Mouse (Mus musculus) embryonic stem cell, embryonic (primary cell): ENCODE measurements at regions not wholly inside any gene's neighbourhood (a gene's known extent, or its start where the extent isn't known, plus 50 kb on each side); places are given as distances from the start of the nearest gene placed in this dataset.
"Not testable (repeated sequence)": the region's sequence is repeated elsewhere in the genome, so short reads cannot be mapped to it uniquely, and the experiment has no call there.

Experiments
- CTCF ChIA-PET, 4 experiments: fragments of 300-600 bp in 2 of 4; fragments of 350-600 bp in 2 of 4; sonication (Branson Sonifier 250); formaldehyde crosslinking; loops; one replicate each; lab custom pipeline; 2022; ENCODE audit warnings: inconsistent platforms in 2 of 4; lab: Charles Lee
- POLR2A ChIA-PET, 4 experiments: fragments of 300-600 bp in 2 of 4; fragments of 350-600 bp in 2 of 4; sonication (Branson Sonifier 250); formaldehyde crosslinking; loops; one replicate each; lab custom pipeline; 2022; ENCODE audit warnings: antibody characterized with exemption in 4 of 4, inconsistent platforms in 1 of 4; lab: Charles Lee

DNA sequence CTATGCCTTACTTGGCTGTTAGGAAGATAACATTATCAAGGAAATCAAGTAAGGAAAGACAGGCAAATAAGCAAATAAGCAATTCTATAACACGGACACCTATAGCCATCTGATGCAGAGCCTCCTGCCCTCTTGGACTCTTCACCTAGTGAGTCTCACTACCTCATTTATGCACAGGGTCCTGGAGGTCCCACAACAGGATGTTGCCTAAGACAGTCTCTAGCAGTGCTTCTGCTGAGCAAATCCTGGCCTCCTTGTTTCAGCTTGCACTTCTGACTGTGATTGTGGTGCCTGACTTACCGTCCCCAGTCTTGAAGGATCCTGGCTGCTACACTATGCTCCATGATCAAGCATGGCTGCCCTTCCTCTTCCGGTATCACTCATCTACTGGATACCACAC is 518.5 kb upstream of the Arid1b start:
- POLR2A ChIA-PET: no interaction called here
- CTCF ChIA-PET: no interaction called here

DNA sequence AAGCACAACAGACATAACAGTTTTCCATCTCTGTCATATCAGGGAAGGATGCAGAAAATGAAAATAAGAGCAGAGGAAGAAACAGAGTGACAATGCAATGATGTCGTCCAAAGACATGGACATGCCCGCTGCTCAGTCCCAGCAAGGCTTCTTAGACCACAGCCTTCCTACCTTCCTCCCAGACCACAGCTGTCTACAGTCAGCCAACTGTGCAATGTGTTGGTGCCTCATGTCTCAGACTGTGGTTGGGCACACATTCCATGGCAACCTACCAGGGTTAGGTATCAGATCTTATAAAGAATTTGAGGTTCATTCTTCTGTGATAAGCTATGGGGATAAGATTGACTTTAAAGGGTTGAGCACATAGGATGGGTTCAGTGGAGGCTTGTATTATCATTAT is 499.7 kb upstream of the Arid1b start:
- ChIA-PET CTCF (interaction anchor here in 1 of 4 experiments (0.6 kb wide), 1 partner anchor 30 kb away, joined by 6 read pairs; no protein-coding TSS in a partner anchor), POLR2A (interaction anchor here in 1 of 4 experiments (0.6 kb wide), 1 partner anchor 12 kb away, joined by 5 read pairs; no protein-coding TSS in a partner anchor)

DNA sequence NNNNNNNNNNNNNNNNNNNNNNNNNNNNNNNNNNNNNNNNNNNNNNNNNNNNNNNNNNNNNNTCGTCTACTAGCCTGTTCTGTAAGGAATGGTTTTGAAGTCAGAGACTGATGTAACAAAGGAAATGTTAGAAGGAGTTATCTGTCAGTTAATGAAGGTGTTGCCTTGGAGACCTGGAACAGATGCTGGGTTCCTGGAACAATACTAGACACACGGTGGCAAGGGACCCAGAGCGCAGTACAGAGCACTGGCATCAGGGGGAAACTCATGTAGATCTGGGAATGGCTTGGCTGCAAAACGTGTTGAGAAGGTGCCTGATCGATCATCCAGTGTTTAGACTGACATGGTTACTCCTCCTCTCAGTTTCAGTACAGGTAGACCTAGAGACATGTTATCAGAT is 493.6 kb upstream of the Arid1b start:
- POLR2A ChIA-PET: no interaction called here
- CTCF ChIA-PET: no interaction called here

DNA sequence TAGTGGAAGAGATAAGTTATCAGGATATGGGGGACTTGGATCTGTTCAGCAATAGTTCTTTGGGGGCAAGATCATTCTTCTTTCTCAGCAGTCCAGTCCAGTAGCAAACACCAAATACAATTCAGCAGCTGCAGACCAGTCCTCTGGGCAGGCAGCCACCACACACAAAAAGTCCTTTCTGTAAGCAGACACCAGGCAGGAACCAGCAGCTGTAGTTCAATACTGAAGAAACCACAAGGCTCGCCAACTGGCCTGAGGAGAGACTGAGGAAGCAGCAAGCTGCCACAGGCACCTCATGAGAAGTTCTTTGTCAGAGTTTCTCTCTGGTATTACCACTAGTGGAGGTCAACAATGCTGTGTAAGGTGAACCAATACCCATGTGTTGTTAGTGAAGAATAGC is 493.1 kb upstream of the Arid1b start:
- ChIA-PET POLR2A (no interaction called here), CTCF (no interaction called here)

DNA sequence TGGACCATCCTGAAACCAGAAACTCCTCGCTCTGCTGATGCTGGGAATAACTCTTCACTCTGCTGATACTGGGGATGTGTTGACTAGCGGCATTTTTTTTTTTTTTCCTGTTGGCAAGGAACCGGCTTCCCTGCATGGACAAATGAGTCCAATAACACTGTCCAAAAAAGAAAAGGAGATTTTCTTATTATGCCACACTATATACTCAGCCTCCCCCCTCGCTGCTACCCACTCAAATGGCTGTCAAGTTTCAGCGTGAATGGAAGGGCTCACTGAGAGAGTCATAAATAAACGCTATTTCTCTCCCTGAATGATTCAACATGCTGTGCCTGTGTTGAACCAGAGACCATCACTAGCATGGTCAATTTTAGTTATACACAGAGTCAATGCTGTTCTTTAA is 489.2 kb upstream of the Arid1b start:
- POLR2A ChIA-PET: no interaction called here
- CTCF ChIA-PET: no interaction called here

DNA sequence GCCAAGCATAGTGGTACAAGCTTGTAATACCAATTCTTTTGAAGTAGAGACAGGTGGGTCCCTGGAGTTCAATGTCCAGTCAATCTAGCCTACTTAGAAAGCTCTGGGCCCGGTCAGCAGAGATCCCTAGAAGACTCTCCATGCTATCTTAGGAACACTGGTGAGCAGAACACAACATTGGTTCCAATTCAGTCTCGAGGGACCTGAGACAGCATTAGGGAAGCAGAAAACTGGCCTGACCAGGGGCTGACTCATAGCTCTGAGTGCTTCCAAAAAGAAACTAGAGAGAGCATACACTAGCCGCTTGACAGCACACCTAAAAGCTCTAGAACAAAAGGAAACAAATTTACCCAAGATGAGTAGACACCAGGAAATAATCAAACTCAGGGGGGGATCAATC is 484.6 kb upstream of the Arid1b start:
- CTCF ChIA-PET: no interaction called here
- POLR2A ChIA-PET: interaction anchor here in 1 of 4 experiments (0.7 kb wide), 1 partner anchor 335 kb away, joined by 3 read pairs; no protein-coding TSS in a partner anchor

DNA sequence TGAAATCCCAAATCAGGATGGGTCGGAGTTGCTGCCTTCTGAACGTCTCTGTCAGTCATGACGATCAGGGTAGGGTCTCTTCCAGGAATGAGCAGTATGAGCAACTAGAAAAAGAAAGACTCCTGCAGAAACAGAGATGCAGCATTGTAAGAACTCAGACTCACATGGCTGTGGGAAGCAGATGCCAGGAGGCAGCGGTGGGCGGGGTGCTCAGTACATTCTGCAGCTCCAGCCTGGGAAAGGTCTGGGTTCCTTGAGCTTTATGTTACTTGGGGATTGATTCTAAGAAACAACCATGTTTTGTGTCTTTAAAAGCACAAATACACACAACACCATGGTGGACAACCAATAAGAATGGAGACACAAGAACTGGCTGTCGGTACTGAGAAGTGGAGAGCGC is 478.0 kb upstream of the Arid1b start:
- ChIA-PET POLR2A (interaction anchor here in 1 of 4 experiments (1.5 kb wide), 1 partner anchor 18 kb away, joined by 3 read pairs; no protein-coding TSS in a partner anchor), CTCF (no interaction called here)

DNA sequence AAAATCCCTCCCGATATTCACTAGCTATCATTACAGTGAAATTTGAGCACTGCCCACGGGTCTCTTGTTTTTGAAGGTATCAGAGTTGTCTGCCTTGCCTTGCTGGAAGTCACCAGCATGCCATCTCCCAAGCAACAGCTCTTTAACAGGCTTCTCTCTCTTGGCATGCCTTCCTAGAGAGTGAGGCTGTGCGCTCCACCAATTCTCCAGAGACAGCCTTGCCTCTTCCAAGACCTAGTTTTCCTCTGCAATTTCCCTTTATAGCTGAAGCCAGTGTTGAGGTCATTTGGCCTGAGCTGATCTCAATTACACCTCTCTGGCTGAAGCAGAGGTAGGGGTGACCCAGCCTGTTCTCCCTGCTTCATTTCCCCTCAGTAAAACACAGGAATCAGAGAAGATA is 477.3 kb upstream of the Arid1b start:
- POLR2A ChIA-PET: interaction anchor here in 1 of 4 experiments (1.5 kb wide), 1 partner anchor 19 kb away, joined by 3 read pairs; no protein-coding TSS in a partner anchor
- CTCF ChIA-PET: interaction anchor here in 1 of 4 experiments (0.7 kb wide), 1 partner anchor 143 kb away, joined by 8 read pairs; no protein-coding TSS in a partner anchor

DNA sequence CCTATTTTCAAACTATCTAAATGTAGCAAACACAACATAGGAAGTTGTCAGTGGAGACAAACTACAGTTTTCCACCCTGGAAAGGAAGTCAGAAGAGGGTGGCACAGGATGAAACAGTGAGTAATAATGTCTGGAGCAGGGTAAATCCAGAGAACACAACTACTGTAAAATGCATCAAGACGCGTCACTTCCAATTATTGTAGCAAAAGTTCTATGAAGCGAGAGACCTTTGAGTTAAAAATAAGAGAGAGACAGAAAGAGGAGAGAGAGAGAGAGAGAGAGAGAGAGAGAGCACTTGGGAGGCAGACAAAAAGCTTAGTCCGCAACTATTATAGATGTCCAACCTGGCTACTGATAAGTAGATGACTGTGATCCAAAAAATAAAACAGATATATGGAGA is 473.1 kb upstream of the Arid1b start:
- POLR2A ChIA-PET: interaction anchor here in 1 of 4 experiments (0.6 kb wide), 1 partner anchor 224 kb away, joined by 5 read pairs; no protein-coding TSS in a partner anchor
- CTCF ChIA-PET: no interaction called here

DNA sequence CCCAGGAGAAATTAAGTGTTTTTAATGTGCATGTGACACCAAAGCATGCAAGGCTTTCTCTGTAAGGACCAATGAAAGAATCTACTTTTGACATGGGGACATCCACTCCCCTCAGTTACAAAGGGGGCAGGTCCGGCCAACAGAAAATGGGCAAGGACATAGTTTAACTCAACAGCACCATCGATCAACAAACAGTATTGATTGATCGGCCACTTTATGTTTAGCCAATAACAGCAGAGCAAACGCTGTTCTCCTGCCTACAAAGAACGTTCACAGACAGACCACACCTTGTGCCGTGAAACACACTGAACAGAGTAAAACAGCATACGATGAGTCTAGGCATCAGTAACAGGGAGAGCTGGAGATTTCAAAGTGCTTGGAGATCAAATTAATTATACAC is 467.7 kb upstream of the Arid1b start:
- ChIA-PET POLR2A (interaction anchor here in 1 of 4 experiments (0.6 kb wide), 1 partner anchor 231 kb away, joined by 3 read pairs; no protein-coding TSS in a partner anchor), CTCF (no interaction called here)

DNA sequence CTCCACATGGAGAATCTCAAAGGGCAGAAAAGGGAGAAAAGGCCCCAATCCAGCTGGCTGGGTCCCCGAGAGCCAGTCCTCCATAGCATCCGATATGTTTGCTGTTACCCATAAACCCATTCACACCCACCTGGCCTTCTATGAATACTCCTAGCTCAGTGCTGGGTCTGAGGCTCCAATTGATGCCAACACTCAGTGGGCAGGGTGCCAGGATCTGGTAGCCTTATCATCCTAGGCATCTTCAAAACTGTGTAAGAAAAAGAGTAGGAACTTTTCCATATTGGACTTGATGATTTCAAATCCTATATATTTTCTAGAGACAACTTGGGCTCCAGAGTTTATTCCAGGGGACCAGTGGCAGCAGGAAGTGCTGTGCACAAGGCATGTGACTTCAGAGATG is 462.0 kb upstream of the Arid1b start:
- ChIA-PET POLR2A (no interaction called here), CTCF (interaction anchor here in 1 of 4 experiments (0.6 kb wide), 1 partner anchor 1245 kb away, joined by 3 read pairs; no protein-coding TSS in a partner anchor)

DNA sequence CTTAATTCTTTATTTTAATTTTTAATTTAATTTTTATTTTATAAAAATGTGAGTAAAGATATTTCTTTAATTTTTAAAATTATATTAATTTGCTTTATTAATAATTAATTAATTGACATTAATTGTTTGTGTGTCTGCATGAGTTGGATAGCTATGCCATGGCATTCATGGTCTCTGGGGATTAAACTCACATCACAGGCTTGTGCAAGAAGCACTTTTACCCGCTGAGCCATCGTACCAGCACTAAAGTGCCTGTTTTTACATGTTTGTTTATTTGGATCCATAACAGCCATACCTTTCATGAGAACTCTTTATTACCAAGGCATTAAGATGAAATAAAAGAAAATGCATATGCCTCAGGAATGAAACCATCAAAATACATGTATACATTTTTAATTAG is 453.7 kb upstream of the Arid1b start:
- POLR2A ChIA-PET: no interaction called here
- CTCF ChIA-PET: no interaction called here

DNA sequence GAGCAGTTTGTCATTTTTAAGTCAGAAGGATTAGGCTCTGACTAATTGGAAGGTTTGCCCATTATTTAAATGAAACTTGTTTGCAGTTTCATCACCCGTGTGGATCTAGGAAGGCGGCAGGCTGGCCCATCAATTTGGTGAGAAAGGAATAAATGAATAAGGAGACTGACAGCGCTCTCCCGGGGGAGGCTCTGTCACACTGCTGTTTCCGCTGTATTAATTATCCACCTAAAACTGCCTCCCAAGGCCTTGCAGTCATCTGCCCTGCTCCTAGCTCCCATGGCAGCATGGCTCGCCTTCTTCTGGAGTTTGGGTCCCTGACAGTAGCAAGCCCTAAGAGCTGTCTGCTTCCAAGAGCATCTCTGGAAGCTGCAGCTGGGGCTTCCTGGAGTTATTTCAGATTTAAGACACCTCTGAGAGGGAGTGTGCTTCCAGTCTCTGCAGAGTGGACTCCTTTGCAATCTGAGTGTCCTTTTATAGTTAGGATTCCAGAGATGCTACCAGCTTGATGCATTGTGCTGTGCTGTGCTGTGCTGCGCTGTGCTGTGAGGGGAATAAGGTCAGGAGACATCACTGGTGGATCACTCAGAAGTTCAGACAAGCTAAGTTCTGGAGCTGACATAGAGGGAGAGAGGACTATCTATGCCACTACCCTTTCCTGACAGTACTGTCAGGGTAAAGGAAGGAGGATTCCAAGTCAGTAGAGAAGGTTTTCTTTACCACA is 452.9 kb upstream of the Arid1b start:
- CTCF ChIA-PET: interaction anchor here in 1 of 4 experiments (0.5 kb wide), 1 partner anchor 1115 kb away, joined by 3 read pairs; no protein-coding TSS in a partner anchor
- POLR2A ChIA-PET: no interaction called here

DNA sequence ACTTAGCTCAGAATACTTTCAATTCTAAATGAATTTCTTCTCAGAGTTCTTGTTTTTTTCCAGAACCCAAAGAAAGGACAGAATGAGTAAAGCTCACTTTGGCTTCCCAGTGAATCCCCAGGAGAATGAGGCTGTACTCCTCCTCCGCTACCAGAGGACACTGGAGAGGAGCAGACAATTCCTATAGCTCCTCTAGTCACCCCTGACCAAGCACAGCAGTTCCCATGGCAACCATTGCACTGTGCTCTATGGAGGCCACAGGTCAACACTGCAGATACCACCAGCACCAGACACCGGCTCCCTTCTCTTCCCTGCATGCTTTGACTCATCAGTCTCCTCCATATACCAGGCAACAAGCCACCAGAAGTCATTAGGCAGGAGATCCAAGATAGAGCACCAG is 447.6 kb upstream of the Arid1b start:
- CTCF ChIA-PET: no interaction called here
- POLR2A ChIA-PET: no interaction called here

DNA sequence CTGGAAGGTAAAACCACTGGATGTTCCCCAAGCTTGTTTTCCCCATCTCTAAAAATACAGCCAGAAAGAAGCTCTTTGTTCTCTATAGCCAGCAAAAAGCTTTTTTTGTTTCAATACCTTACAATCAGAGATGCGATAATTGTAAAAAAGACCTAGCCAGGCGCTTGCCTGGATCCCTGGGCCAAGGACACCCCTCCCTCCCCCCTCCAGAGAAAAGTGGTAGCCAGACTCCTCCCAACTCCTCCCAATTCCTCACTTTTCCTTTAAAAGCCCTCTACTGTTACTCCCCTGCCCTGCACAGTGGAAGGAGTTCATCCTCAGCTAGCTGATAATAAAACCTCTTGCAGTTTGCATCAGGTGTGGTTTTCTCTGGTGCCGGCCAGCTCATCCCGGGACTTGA is 441.1 kb upstream of the Arid1b start:
- POLR2A ChIA-PET: not testable (repeated sequence)
- CTCF ChIA-PET: interaction anchor here in 1 of 4 experiments (0.6 kb wide), 1 partner anchor 153 kb away, joined by 3 read pairs; no protein-coding TSS in a partner anchor

DNA sequence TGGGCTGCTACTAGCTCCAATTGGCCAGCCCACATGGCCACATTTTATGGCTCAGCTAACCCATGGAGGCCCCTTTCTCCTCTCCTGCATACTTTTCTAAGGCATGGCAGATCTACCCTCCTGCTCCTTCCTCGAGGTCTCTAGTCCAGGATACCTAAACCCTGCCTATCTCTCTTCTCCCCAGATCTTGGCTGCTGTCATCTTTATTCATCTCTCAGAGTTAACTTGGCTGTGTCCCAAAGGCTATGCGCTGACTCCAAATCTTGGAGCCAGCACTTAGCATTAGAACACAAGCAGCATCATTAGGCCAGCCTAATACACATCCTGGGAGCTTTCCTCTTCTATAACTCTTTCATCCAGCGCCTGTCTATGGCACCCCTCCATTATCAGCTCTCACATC is 430.5 kb upstream of the Arid1b start:
- ChIA-PET POLR2A (no interaction called here), CTCF (interaction anchor here in 1 of 4 experiments (0.5 kb wide), 1 partner anchor 842 kb away, joined by 3 read pairs; no protein-coding TSS in a partner anchor)

DNA sequence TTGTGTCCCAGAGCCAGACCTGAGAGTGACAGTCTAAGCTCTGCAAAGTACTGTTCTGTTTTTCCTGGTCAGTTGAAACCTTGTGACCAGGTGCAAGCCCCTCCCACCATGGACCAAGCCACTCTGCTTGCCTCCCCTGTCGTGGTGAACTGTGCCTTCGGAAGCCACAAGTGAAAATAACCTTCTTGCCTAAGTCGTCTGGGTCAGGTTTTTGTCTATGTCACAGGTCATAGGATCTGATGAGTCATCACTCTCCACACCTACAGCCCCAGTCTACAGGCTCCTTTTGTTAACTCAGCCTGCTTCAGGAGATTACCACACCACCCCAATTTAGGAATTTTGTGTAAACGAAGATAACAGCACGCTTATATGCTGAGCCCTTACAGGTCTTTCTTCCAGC is 417.2 kb upstream of the Arid1b start:
- ChIA-PET POLR2A (no interaction called here), CTCF (no interaction called here)

DNA sequence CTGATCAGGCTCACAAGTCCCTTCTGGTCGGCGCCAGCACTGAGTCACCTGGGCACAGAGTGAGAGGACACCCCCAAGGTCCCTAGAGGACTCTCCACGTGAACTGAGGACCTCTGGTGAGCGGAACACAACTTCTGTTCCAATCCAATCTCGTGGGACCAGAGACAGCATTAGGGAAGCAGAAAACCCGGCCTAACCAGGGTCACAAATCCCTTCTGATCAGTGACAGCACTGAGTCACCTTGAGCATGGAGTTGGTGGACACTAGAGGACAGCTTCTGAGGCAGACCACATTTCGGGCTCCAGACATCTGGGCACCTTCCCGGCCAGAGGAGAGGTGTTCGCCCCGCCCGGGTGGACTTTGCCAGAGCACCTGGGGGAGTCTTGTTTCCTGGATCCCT is 412.3 kb upstream of the Arid1b start:
- POLR2A ChIA-PET: no interaction called here
- CTCF ChIA-PET: no interaction called here

DNA sequence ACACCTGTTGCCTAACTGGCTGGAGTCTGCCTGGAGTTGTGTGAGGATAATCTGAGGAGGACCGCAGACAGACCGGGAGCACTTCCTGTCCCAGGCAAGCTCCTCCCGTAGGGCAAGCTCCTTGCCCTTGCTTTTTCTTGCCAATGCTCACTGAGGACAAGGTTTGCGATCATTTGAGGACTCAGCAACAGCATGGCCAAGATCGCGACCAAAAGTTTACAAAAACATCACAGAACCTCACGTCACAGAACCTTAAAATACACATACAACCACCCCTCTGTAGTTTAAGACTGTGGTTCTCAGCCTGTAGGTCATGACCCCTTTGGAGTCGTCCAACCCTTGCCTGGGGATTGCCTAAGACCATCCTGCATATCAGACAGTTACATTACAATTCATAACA is 383.7 kb upstream of the Arid1b start:
- CTCF ChIA-PET: interaction anchor here in 1 of 4 experiments (1.0 kb wide), 1 partner anchor 10 kb away, joined by 3 read pairs; no protein-coding TSS in a partner anchor
- POLR2A ChIA-PET: no interaction called here

DNA sequence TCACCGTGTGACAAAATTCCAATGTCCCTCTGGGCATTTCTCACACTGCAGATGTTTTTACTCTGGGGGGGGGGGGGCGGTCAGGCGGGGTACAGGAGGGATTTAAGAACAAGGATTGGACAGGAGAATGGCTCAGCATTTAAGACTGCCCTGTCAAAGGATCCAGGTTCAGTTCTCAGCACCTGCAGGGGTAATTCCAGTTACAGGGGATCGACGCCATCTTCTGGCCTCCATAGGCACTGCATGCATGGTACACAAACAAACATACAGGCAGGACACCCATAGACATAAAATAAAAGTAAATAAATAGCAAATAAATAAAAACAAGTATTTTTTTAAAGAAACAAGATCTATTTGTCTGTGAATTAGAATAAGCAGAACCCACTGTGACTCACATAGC is 383.1 kb upstream of the Arid1b start:
- CTCF ChIA-PET: no interaction called here
- POLR2A ChIA-PET: no interaction called here
